Mouse (Mus musculus) spleen, adult 2 months (tissue): Measurements from ENCODE around the gene Fam169b.

Source experiments
- CTCF ChIP-seq: fragments of 200-500 bp; IDR thresholded peaks from 2 replicates; pipeline ENCODE4 v1.5.1; 2011; ENCODE audit warnings: mild to moderate bottlenecking, inconsistent platforms; ENCODE audit not compliant: insufficient read depth, insufficient read length, insufficient replicate concordance; ENCODE audit errors: extremely low read depth
- POLR2A ChIP-seq: fragments of 200-500 bp; IDR thresholded peaks from 2 replicates; pipeline ENCODE4 v1.6.1; 2011; ENCODE audit warnings: low read depth, low read length, inconsistent platforms

DNA sequence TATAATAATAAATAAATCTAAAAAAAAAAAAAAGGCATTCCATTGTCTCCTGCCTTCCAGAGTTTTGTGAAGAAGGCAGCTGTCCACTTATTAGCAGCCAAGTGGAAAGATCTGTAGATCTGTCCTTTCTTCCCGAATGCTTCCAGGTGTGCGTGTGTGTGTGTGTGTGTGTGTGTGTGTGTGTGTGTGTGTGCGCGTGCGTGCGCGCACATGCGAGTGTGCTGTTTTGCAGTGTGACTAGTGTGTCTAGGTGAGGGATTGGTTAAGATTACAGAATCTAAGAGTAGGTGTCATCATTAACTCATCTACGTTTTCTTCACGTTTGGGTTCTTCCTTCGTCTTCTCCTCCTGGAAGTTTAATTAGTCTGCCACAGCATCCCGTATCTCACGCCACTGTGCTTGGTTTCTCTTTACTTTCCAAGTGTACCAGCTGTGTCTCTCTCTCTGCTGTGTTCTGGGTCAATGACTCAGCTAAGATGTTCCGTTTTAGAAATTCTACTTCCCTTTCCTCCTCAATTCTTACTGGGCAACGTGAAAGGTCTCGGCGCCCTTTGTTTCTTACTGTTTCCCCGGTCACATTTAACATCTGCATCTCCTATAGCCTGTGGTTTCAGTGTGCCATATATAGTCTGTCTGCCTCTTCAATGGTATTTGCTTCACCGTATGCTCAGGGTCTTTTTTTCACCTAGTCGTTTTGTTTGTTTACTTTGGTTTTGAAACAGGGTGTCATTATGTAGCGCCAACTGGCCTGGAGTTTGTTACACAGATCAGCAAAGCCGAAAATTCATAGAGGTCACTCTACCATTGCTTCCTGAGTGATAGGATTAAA, 8.9 kb downstream of the Fam169b start:
- TF ChIP-seq CTCF (no peak), POLR2A (no peak; the same call in 1 of the 2 replicates)
